Mouse (Mus musculus): ENCODE measurements around the gene Pcyt1a.

- TF ChIP-seq POLR2A (IDR thresholded peaks at IDR 0.05; ENCODE audit: borderline replicate concordance, control insufficient read depth, low read depth, low read length) (no peak), CTCF (IDR thresholded peaks at IDR 0.05; ENCODE audit: control insufficient read depth, insufficient read depth, low read length) (no peak)
Measured at GRCm38 (mm10) chr16:32427506-32427905, 3.2 kb upstream of the Pcyt1a start.

All from bone marrow, adult 2 months (tissue).